Mouse (Mus musculus) neural tube, embryonic 13.5 days (tissue): ENCODE data around the gene Mfap4. TPM values are rescaled to one million over a fixed set of nuclear protein-coding genes. Genes with fewer than 3 reads are reported as not detected.

ENCODE experiments used
- ATAC-seq: fragments of 200-750 bp; cut with Nextera tagmentation; 2 replicates; pipeline ENCODE4 v1.8.0; 2017; ENCODE audit warnings: low read depth, mild to moderate bottlenecking, moderate TSS enrichment, moderate library complexity
- H3K27ac ChIP-seq: fragments of 300-500 bp; sonication (generic); replicated peaks from 2 replicates; pipeline ENCODE4 v1.5.1; 2015; ENCODE audit warnings: moderate library complexity, mild to moderate bottlenecking, inconsistent platforms
- H3K27me3 ChIP-seq: fragments of 300-500 bp; sonication (generic); 2 replicates; pipeline ENCODE4 v1.6.1; 2015; ENCODE audit warnings: mild to moderate bottlenecking, inconsistent platforms
- H3K36me3 ChIP-seq: fragments of 300-500 bp; sonication (generic); 2 replicates; pipeline ENCODE4 v1.6.1; 2015; ENCODE audit warnings: mild to moderate bottlenecking, inconsistent platforms
- H3K4me1 ChIP-seq: fragments of 300-500 bp; sonication (generic); replicated peaks from 2 replicates; pipeline ENCODE4 v1.6.1; 2015; ENCODE audit warnings: inconsistent platforms
- H3K4me2 ChIP-seq: fragments of 300-500 bp; sonication (generic); 2 replicates; pipeline ENCODE4 v1.6.1; 2015; ENCODE audit warnings: inconsistent platforms, mild to moderate bottlenecking, moderate library complexity
- H3K4me3 ChIP-seq: fragments of 300-500 bp; sonication (generic); 2 replicates; pipeline ENCODE4 v1.5.1; 2015; ENCODE audit warnings: mild to moderate bottlenecking, inconsistent platforms
- H3K9ac ChIP-seq: fragments of 300-500 bp; sonication (generic); 2 replicates; pipeline ENCODE4 v1.6.1; 2015; ENCODE audit warnings: moderate library complexity, mild to moderate bottlenecking, inconsistent platforms
- H3K9me3 ChIP-seq: fragments of 300-500 bp; sonication (generic); 2 replicates; pipeline ENCODE4 v1.6.1; 2016; ENCODE audit warnings: inconsistent platforms
- WGBS: fragments of 180-500 bp; shearing (Covaris S2); methylation state at CpG from one replicate; pipeline ENCODE4 v1.1.7; 2015; 5-methylcytosine and 5-hydroxymethylcytosine counted together
- polyA plus RNA-seq: library from polyadenylated mRNA; unstranded; fragments of >200 nt; fragmentation: Nextera tagmentation; extraction: Ambion mirVana; gene quantifications from 2 replicates; pipeline ENCODE4 v1.2.1, GENCODE M21; 2015

Gene Mfap4
- polyA plus RNA-seq, 1 experiment from 2014 or later, result 91.0 TPM

- Histone ChIP-seq H3K27me3 (no peaks in the 10 kb centered on the region), H3K27ac (no peak overlapping the region), H3K4me2 (no peak overlapping the region), H3K4me1 (no peaks in the 10 kb centered on the region), H3K4me3 (no peak overlapping the region), H3K9me3 (no peaks in the 10 kb centered on the region), H3K9ac (no peak overlapping the region), H3K36me3 (no peaks in the 10 kb centered on the region)
- WGBS, result 91% methylated on average over 4 of the region's 4 CpGs
- ATAC-seq, result no peak
Measured at GRCm38 (mm10) chr11:61468534-61468933, 16.7 kb upstream of the Mfap4 start.

- Histone ChIP-seq H3K4me1 (no peaks in the 10 kb centered on the region), H3K4me2 (no peak overlapping the region), H3K27ac (no peak overlapping the region), H3K4me3 (no peak overlapping the region), H3K27me3 (no peaks in the 10 kb centered on the region), H3K9ac (no peak overlapping the region), H3K9me3 (no peaks in the 10 kb centered on the region), H3K36me3 (no peaks in the 10 kb centered on the region)
- 70% methylated on average over 7 of the region's 7 CpGs for WGBS
- ATAC-seq, result no peak
Measured at GRCm38 (mm10) chr11:61469317-61469917, 15.8 kb upstream of the Mfap4 start.

GRCm38 (mm10) chr11:61470880-61471279 lies 14.4 kb upstream of the Mfap4 start:
- no peak overlapping the region for H3K4me3 ChIP-seq
- ATAC-seq, result no peak
- H3K36me3 ChIP-seq, result no peaks in the 10 kb centered on the region
- no peak overlapping the region for H3K4me2 ChIP-seq
- H3K27ac ChIP-seq, result no peak overlapping the region
- no peaks in the 10 kb centered on the region for H3K9me3 ChIP-seq
- H3K27me3 ChIP-seq, result no peaks in the 10 kb centered on the region
- no peaks in the 10 kb centered on the region for H3K4me1 ChIP-seq
- H3K9ac ChIP-seq, result no peak overlapping the region

- 76% methylated on average over 4 of the region's 4 CpGs for WGBS
- no peak overlapping the region for H3K9ac ChIP-seq
Measured at GRCm38 (mm10) chr11:61473630-61474029, 11.6 kb upstream of the Mfap4 start.

GRCm38 (mm10) chr11:61476786-61477382 lies 8.3 kb upstream of the Mfap4 start:
- 68% methylated on average over 12 of the region's 12 CpGs for WGBS
- peaks cover 14% of the 10 kb centered on the region for H3K4me1 ChIP-seq
- 0 out of 2 replicates have a peak overlapping the region, but pooled peaks have one; percentile 27 for H3K9ac ChIP-seq
- H3K27me3 ChIP-seq, result no peaks in the 10 kb centered on the region
- H3K27ac ChIP-seq, result no peak overlapping the region
- no peaks in the 10 kb centered on the region for H3K36me3 ChIP-seq
- ATAC-seq, result no peak
- no peak overlapping the region for H3K4me3 ChIP-seq
- H3K9me3 ChIP-seq, result no peaks in the 10 kb centered on the region
- peak overlapping the region; percentile 29 for H3K4me2 ChIP-seq

More at GRCm38 (mm10) chr11:61473630-61474029, 11.6 kb upstream of the Mfap4 start:
- Histone ChIP-seq H3K9me3 (no peaks in the 10 kb centered on the region), H3K27me3 (no peaks in the 10 kb centered on the region), H3K4me2 (no peak overlapping the region), H3K4me1 (peaks cover 14% of the 10 kb centered on the region), H3K36me3 (no peaks in the 10 kb centered on the region), H3K4me3 (no peak overlapping the region), H3K27ac (no peak overlapping the region)
- no peak for ATAC-seq

GRCm38 (mm10) chr11:61477566-61478508 lies 7.4 kb upstream of the Mfap4 start:
- WGBS, result 64% methylated on average over 17 of the region's 17 CpGs
- Histone ChIP-seq H3K9me3 (no peaks in the 10 kb centered on the region), H3K27me3 (no peaks in the 10 kb centered on the region), H3K4me2 (no peak overlapping the region), H3K4me3 (no peak overlapping the region), H3K4me1 (peaks cover 14% of the 10 kb centered on the region), H3K36me3 (no peaks in the 10 kb centered on the region), H3K9ac (peak overlapping the region; percentile 27; the same call in 1 of the 2 replicates), H3K27ac (no peak overlapping the region)
- no peak for ATAC-seq

GRCm38 (mm10) chr11:61478788-61479187 lies 6.4 kb upstream of the Mfap4 start:
- Histone ChIP-seq H3K27me3 (no peaks in the 10 kb centered on the region), H3K27ac (no peak overlapping the region), H3K9ac (no peak overlapping the region), H3K36me3 (no peaks in the 10 kb centered on the region), H3K4me2 (no peak overlapping the region), H3K4me3 (no peak overlapping the region), H3K4me1 (peaks cover 22% of the 10 kb centered on the region), H3K9me3 (no peaks in the 10 kb centered on the region)
- ATAC-seq, result no peak
- 83% methylated on average over 4 of the region's 4 CpGs for WGBS

GRCm38 (mm10) chr11:61481239-61482090 lies 3.8 kb upstream of the Mfap4 start:
- no peaks in the 10 kb centered on the region for H3K27me3 ChIP-seq
- no peak overlapping the region for H3K9ac ChIP-seq
- no peak overlapping the region for H3K4me2 ChIP-seq
- peaks cover 49% of the 10 kb centered on the region for H3K4me1 ChIP-seq
- no peaks in the 10 kb centered on the region for H3K9me3 ChIP-seq
- H3K27ac ChIP-seq, result no peak overlapping the region
- H3K4me3 ChIP-seq, result no peak overlapping the region
- no peak for ATAC-seq
- 84% methylated on average over 9 of the region's 9 CpGs for WGBS
- H3K36me3 ChIP-seq, result no peaks in the 10 kb centered on the region

- Histone ChIP-seq H3K36me3 (peaks cover 10% of the 10 kb centered on the region), H3K27ac (peak overlapping the region; percentile 95), H3K9ac (no peak overlapping the region), H3K4me3 (no peak overlapping the region), H3K4me2 (no peak overlapping the region), H3K27me3 (no peaks in the 10 kb centered on the region), H3K9me3 (no peaks in the 10 kb centered on the region), H3K4me1 (peaks cover 53% of the 10 kb centered on the region)
- ATAC-seq, result no peak
- 74% methylated on average over 13 of the region's 13 CpGs for WGBS
Measured at GRCm38 (mm10) chr11:61483226-61483845, 1.9 kb upstream of the Mfap4 start.

GRCm38 (mm10) chr11:61484256-61484612 lies 997 bp upstream of the Mfap4 start:
- peak overlapping the region; percentile 52 for H3K9ac ChIP-seq
- peak; percentile 2; the same call in 1 of the 2 replicates for ATAC-seq
- H3K27me3 ChIP-seq, result no peaks in the 10 kb centered on the region
- H3K27ac ChIP-seq, result peak overlapping the region; percentile 95
- peaks cover 19% of the 10 kb centered on the region for H3K36me3 ChIP-seq
- 10% methylated on average over 10 of the region's 10 CpGs for WGBS
- peaks cover 61% of the 10 kb centered on the region for H3K4me1 ChIP-seq
- H3K9me3 ChIP-seq, result no peaks in the 10 kb centered on the region
- peak overlapping the region; percentile 51 for H3K4me2 ChIP-seq
- no peak overlapping the region for H3K4me3 ChIP-seq
